Mouse (Mus musculus) stomach, embryonic 15.5 days (tissue): Measurements from ENCODE around the gene Tbc1d15. TPM values are rescaled to one million over a fixed set of nuclear protein-coding genes. Genes with fewer than 3 reads are reported as not detected.
A peak's percentile ranks its signal among the peaks of the same experiment; 100 is the strongest.

Experiments
- ATAC-seq: fragments of 200-750 bp; cut with Nextera tagmentation; 2 replicates; pipeline ENCODE4 v1.8.0; 2017; ENCODE audit warnings: low read depth, moderate number of reproducible peaks, moderate TSS enrichment; ENCODE audit not compliant: insufficient read depth, low FRiP score
- H3K27ac ChIP-seq: fragments of 300-500 bp; sonication (generic); 2 replicates; pipeline ENCODE4 v1.5.1; 2015; ENCODE audit warnings: mild to moderate bottlenecking, inconsistent platforms
- H3K27me3 ChIP-seq: fragments of 300-500 bp; sonication (generic); replicated peaks from 2 replicates; pipeline ENCODE4 v1.6.1; 2015; ENCODE audit warnings: inconsistent platforms
- H3K36me3 ChIP-seq: fragments of 300-500 bp; sonication (generic); 2 replicates; pipeline ENCODE4 v1.6.1; 2015; ENCODE audit warnings: inconsistent platforms
- H3K4me1 ChIP-seq: fragments of 300-500 bp; sonication (generic); 2 replicates; pipeline ENCODE4 v1.6.1; 2015; ENCODE audit warnings: inconsistent platforms
- H3K4me2 ChIP-seq: fragments of 300-500 bp; sonication (generic); 2 replicates; pipeline ENCODE4 v1.6.1; 2015; ENCODE audit warnings: mild to moderate bottlenecking, inconsistent platforms
- H3K4me3 ChIP-seq: fragments of 300-500 bp; sonication (generic); replicated peaks from 2 replicates; pipeline ENCODE4 v1.5.1; 2015; ENCODE audit warnings: inconsistent platforms
- H3K9ac ChIP-seq: fragments of 300-500 bp; sonication (generic); 2 replicates; pipeline ENCODE4 v1.6.1; 2015; ENCODE audit warnings: inconsistent platforms
- H3K9me3 ChIP-seq: fragments of 300-500 bp; sonication (generic); 2 replicates; pipeline ENCODE4 v1.6.1; 2016; ENCODE audit warnings: inconsistent platforms
- WGBS: fragments of 180-500 bp; shearing (Covaris S2); methylation state at CpG from one replicate; pipeline ENCODE4 v1.1.7; 2015; 5-methylcytosine and 5-hydroxymethylcytosine counted together
- polyA plus RNA-seq: library from polyadenylated mRNA; unstranded; fragments of >200 nt; fragmentation: Nextera tagmentation; extraction: Ambion mirVana; gene quantifications from 2 replicates; pipeline ENCODE4 v1.2.1, GENCODE M21; 2015

Gene Tbc1d15
- polyA plus RNA-seq, 1 experiment from 2014 or later: 65.2 TPM

GRCm38 (mm10) chr10:115270612-115271390 lies 19.5 kb upstream of the Tbc1d15 start:
- no peak overlapping the region for H3K9ac ChIP-seq
- ATAC-seq: no peak
- no peaks in the 10 kb centered on the region for H3K36me3 ChIP-seq
- 84% methylated on average over 12 of the region's 12 CpGs for WGBS
- no peak overlapping the region for H3K4me3 ChIP-seq
- no peaks in the 10 kb centered on the region for H3K9me3 ChIP-seq
- H3K27me3 ChIP-seq: no peaks in the 10 kb centered on the region
- H3K4me1 ChIP-seq: no peaks in the 10 kb centered on the region
- H3K4me2 ChIP-seq: no peak overlapping the region
- H3K27ac ChIP-seq: no peak overlapping the region

DNA sequence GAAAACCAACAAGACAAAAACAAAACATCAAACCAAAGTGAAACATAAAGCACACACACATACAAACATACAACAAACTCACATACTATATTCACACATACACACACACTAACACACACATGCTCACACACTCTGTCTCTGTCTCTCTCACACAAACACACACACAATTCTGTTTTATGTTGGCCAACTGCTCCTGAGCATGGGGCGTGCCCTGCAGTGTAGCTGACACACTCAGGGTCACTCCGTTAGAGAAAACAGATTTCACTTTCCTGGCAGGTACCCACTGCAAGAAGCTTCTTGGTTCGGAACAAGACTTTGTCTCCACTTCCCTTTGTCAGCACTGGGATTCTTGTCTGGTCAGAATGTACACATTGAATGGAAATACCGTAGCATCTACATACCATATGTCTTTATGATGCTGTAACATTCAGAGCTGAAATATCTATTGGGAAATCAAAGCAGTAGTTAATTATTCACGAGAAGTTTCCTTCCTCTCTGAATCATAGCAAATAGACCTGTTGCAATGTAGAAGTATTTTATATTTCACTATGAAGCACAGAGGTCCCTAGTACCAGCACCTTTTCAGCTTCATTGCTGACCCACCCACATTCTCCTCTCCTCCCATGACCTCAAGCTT lies 11.8 kb upstream of the Tbc1d15 start:
- 50% methylated on average over 5 of the region's 5 CpGs for WGBS
- Histone ChIP-seq H3K4me3 (no peak overlapping the region), H3K27me3 (no peaks in the 10 kb centered on the region), H3K4me2 (no peak overlapping the region), H3K36me3 (no peaks in the 10 kb centered on the region), H3K4me1 (no peaks in the 10 kb centered on the region), H3K9me3 (no peaks in the 10 kb centered on the region), H3K9ac (no peak overlapping the region), H3K27ac (no peak overlapping the region)
- ATAC-seq: no peak

GRCm38 (mm10) chr10:115262261-115262660 lies 11.0 kb upstream of the Tbc1d15 start:
- no peak for ATAC-seq
- no peak overlapping the region for H3K4me2 ChIP-seq
- no peaks in the 10 kb centered on the region for H3K27me3 ChIP-seq
- 75% methylated on average over 2 of the region's 2 CpGs for WGBS
- no peaks in the 10 kb centered on the region for H3K36me3 ChIP-seq
- no peak overlapping the region for H3K27ac ChIP-seq
- no peak overlapping the region for H3K4me3 ChIP-seq
- H3K4me1 ChIP-seq: no peaks in the 10 kb centered on the region
- H3K9me3 ChIP-seq: no peaks in the 10 kb centered on the region
- H3K9ac ChIP-seq: no peak overlapping the region

- no peaks in the 10 kb centered on the region for H3K27me3 ChIP-seq
- H3K9me3 ChIP-seq: no peaks in the 10 kb centered on the region
- H3K27ac ChIP-seq: no peak overlapping the region
- H3K36me3 ChIP-seq: no peaks in the 10 kb centered on the region
- WGBS: 78% methylated on average over 3 of the region's 3 CpGs
- H3K9ac ChIP-seq: no peak overlapping the region
- H3K4me2 ChIP-seq: no peak overlapping the region
- ATAC-seq: no peak
- H3K4me3 ChIP-seq: no peak overlapping the region
- no peaks in the 10 kb centered on the region for H3K4me1 ChIP-seq
These were observed 10.2 kb upstream of the Tbc1d15 start for GRCm38 (mm10) chr10:115261428-115261827.

GRCm38 (mm10) chr10:115256162-115256561 lies 4.9 kb upstream of the Tbc1d15 start:
- Histone ChIP-seq H3K9ac (no peak overlapping the region), H3K27ac (no peak overlapping the region), H3K4me1 (0 out of 2 replicates have a peak, but pooled peaks cover 4% of the 10 kb centered on the region), H3K4me3 (no peak overlapping the region), H3K27me3 (no peaks in the 10 kb centered on the region), H3K36me3 (no peaks in the 10 kb centered on the region), H3K4me2 (no peak overlapping the region), H3K9me3 (no peaks in the 10 kb centered on the region)
- no peak for ATAC-seq
- 75% methylated on average over 5 of the region's 5 CpGs for WGBS

DNA sequence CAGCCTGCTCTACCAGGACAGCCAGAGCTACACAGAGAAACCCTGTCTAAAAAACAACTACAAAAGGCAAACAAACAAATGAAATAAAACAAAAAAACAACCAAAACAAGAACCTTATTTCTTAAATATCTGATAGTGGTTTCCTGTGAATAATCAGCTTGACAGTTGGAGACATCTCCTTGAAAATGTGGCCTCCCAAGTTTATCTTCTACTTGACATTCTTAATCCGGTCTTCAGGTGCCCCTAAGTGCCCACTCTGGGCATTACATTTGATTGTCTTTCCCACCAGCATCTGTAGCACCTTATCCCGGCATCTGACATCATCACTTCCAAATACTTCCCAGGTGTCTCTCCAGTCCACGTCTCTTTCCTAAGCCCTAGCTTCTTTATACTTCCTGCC lies 2.3 kb upstream of the Tbc1d15 start:
- 65% methylated on average over 3 of the region's 3 CpGs for WGBS
- no peak for ATAC-seq

DNA sequence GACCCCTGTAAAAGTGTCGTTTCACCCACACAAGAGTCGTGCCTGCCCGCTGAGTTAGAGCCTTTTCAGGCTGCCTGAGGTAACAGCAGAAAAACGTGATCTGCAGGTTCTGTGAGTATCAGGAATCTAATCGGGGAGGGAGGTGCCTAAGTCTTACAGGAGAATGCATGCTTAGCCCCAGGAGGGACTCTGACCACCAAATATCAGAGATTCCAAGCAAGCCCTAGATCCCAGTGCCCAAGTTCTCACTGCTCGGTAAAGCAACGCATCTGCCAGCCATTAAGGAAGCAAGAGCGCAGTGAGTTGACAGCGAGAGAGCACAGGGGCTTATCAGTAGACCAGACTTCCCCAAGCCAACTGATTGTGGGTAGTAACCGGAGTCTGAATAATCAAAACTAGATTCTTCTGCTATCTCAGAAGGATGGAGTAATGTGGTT lies 1.1 kb upstream of the Tbc1d15 start:
- 5% methylated on average over 10 of the region's 10 CpGs for WGBS
- peak; percentile 15; the same call in 1 of the 2 replicates for ATAC-seq

More for the DNA sequence above, 2.3 kb upstream of the Tbc1d15 start:
- H3K27me3 ChIP-seq: no peaks in the 10 kb centered on the region
- no peak overlapping the region for H3K27ac ChIP-seq
- H3K4me1 ChIP-seq: peaks cover 11% of the 10 kb centered on the region; the same call in 1 of the 2 replicates
- no peak overlapping the region for H3K9ac ChIP-seq
- H3K36me3 ChIP-seq: no peaks in the 10 kb centered on the region
- no peak overlapping the region for H3K4me3 ChIP-seq
- H3K9me3 ChIP-seq: no peaks in the 10 kb centered on the region
- no peak overlapping the region for H3K4me2 ChIP-seq

GRCm38 (mm10) chr10:115250235-115251087 lies 806 bp downstream of the Tbc1d15 start:
- Histone ChIP-seq H3K4me2 (peak overlapping the region; percentile 75), H3K36me3 (no peaks in the 10 kb centered on the region), H3K27me3 (no peaks in the 10 kb centered on the region), H3K4me3 (peak overlapping the region; percentile 100), H3K9me3 (no peaks in the 10 kb centered on the region), H3K9ac (peak overlapping the region; percentile 88), H3K4me1 (peaks cover 14% of the 10 kb centered on the region; the same call in 1 of the 2 replicates), H3K27ac (peak overlapping the region; percentile 61; the same call in 1 of the 2 replicates)
- 22% methylated on average over 37 of the region's 38 CpGs for WGBS
- ATAC-seq: no peak

More for the DNA sequence above, 1.1 kb upstream of the Tbc1d15 start:
- Histone ChIP-seq H3K9ac (peak overlapping the region; percentile 25; the same call in 1 of the 2 replicates), H3K4me1 (peaks cover 14% of the 10 kb centered on the region; the same call in 1 of the 2 replicates), H3K9me3 (no peaks in the 10 kb centered on the region), H3K4me2 (peak overlapping the region; percentile 75), H3K4me3 (peak overlapping the region; percentile 100), H3K36me3 (no peaks in the 10 kb centered on the region), H3K27me3 (no peaks in the 10 kb centered on the region), H3K27ac (peak overlapping the region; percentile 87)

GRCm38 (mm10) chr10:115248041-115248440 lies 3.2 kb downstream of the Tbc1d15 start:
- Histone ChIP-seq H3K9ac (no peak overlapping the region), H3K9me3 (no peaks in the 10 kb centered on the region), H3K4me2 (no peak overlapping the region), H3K4me1 (peaks cover 14% of the 10 kb centered on the region; the same call in 1 of the 2 replicates), H3K4me3 (no peak overlapping the region), H3K27me3 (no peaks in the 10 kb centered on the region), H3K36me3 (no peaks in the 10 kb centered on the region), H3K27ac (no peak overlapping the region)
- no peak for ATAC-seq
- WGBS: 49% methylated on average over 7 of the region's 7 CpGs

DNA sequence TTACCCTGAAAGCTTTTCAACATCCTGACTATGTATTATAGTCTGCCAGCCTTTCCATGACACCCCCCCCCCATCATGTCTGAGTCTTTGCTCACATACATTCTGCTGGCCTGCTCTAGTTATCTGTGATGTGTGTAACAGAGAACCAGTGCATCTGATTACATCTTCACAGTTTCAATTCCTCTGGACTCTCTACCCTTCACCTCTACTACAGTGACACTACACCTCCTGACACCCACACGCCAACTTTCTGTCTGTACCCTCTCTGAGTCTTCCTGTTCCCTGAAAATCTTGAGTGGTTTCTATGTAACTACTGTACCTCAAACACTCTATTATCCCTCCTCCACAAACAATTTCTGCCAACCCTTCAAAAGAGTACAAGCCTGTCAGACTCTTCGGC lies 5.8 kb downstream of the Tbc1d15 start:
- Histone ChIP-seq H3K27ac (no peak overlapping the region), H3K4me2 (no peak overlapping the region), H3K4me1 (peaks cover 10% of the 10 kb centered on the region; the same call in 1 of the 2 replicates), H3K27me3 (no peaks in the 10 kb centered on the region), H3K9ac (no peak overlapping the region), H3K9me3 (no peaks in the 10 kb centered on the region), H3K36me3 (no peaks in the 10 kb centered on the region), H3K4me3 (no peak overlapping the region)
- WGBS: 90% methylated on average over 2 of the region's 2 CpGs
- ATAC-seq: no peak

DNA sequence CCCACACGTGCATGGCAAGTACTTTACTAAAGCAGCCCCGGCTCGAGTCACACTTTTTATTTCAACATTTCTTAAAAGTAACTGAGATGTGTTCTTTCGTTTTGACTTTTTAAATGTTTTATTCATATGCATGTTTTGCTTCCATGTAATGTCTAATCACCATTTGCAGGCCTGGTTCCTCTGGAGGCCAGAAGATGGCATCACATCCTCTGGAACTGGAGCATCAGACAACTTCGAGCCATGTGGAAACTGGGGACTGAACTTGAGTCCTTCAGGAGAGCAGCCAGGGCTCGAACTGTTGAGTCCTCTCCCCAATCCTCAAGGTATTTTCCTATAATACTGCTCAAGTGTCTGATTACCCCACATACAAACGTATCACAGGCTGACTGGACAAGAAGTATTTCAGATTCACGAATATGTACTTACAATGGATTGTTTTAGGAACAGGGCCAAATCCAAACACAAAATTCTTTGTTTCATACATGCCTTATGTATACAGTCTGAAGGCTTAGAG lies 10.1 kb downstream of the Tbc1d15 start:
- 68% methylated on average over 8 of the region's 8 CpGs for WGBS
- no peak overlapping the region for H3K27ac ChIP-seq
- ATAC-seq: no peak
- no peak overlapping the region for H3K4me2 ChIP-seq
- H3K4me1 ChIP-seq: no peaks in the 10 kb centered on the region
- peaks cover 17% of the 10 kb centered on the region for H3K36me3 ChIP-seq
- no peaks in the 10 kb centered on the region for H3K27me3 ChIP-seq
- no peak overlapping the region for H3K4me3 ChIP-seq
- no peak overlapping the region for H3K9ac ChIP-seq
- H3K9me3 ChIP-seq: no peaks in the 10 kb centered on the region
